In the genomic region with DNA sequence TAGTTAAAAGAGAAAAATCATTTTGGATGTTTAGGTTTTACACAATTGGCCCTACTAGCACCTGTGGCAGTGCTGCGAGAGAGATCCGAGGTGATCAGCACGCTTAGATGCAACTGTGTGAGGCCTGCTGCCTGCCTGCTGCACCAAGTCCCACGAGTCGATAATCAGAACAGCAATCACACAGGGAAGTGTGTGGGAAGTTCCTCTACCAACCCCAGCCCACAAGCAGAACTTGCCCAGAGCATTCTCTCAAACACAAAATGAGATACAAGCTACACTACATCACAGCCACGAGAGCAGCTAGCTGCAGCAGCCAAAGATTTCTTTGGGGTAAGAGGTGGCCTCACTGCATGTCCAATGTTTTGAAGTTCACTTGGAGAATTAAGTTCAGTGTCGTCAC, we compare ENCODE assay signal across 24 mouse cellular contexts. TPM values are rescaled to one million over a fixed set of nuclear protein-coding genes. Genes with fewer than 3 reads are reported as not detected.
DNase-seq lines count a peak whose midpoint lies in the region; ATAC-seq lines count a peak whose summit lies in the region.
"Had no signal": no experiment of that assay in that cellular context is flagged by ENCODE, and none has a peak within 500 bp of the region (broad histone marks: within the 10 kb centered on the region; RNA-seq: fewer than 3 reads in every experiment).

No protein-coding gene starts in this region.

- peak; percentile 56 to 77 for DNase-seq in layer of hippocampus, adult 18-20 months (ENCODE audit: low spot score in 2 of 2)
- DNase-seq in layer of hippocampus, postnatal 25 days (ENCODE audit: extremely low spot score in 1 of 2, low spot score in 1 of 2) = no peak
- peak; percentile 76 for DNase-seq in midbrain, embryonic 11.5 days (ENCODE audit: low spot score, missing footprints)
- no peak for DNase-seq in midbrain, embryonic 14.5 days
- peak; percentile 65 for DNase-seq in brain, adult 2 months (ENCODE audit: low read depth, low spot score)
- DNase-seq in embryo, embryonic 11 days = no peak
- DNase-seq: cerebellum, adult 18-20 months; cerebellum, adult 9-10 months; cerebellum, postnatal 25 days; gastrocnemius, postnatal 36 days; heart, adult 2 months; heart, postnatal 14 days; heart, postnatal 4 days had no signal

- H3K4me3 ChIP-seq in midbrain, embryonic 11.5 days (ENCODE audit: low read depth, low read length) = no peak overlapping the region
- H3K4me3 ChIP-seq in midbrain, embryonic 14.5 days (replicated peaks; ENCODE audit: low read depth, low read length) = no peak overlapping the region
- H3K4me3 ChIP-seq: embryonic facial prominence, embryonic 10.5 days; embryonic facial prominence, embryonic 13.5 days; erythroblast, embryonic 14.5 days; forebrain, embryonic 12.5 days; forebrain, embryonic 15.5 days; heart, adult 2 months; heart, embryonic 10.5 days; heart, embryonic 13.5 days had no signal

- H3K27me3 ChIP-seq in midbrain, embryonic 11.5 days (ENCODE audit: control insufficient read depth, insufficient read depth, low read length) = no peaks in the 10 kb centered on the region
- H3K27me3 ChIP-seq in midbrain, embryonic 14.5 days (ENCODE audit: control insufficient read depth, insufficient read depth, low read length) = no peaks in the 10 kb centered on the region
- H3K27me3 ChIP-seq: embryonic facial prominence, embryonic 13.5 days; forebrain, embryonic 12.5 days; forebrain, embryonic 15.5 days; heart, embryonic 13.5 days had no signal

- H3K36me3 ChIP-seq in midbrain, embryonic 11.5 days (ENCODE audit: control insufficient read depth, insufficient read depth, low read length) = peaks cover 13% of the 10 kb centered on the region; the same call in 1 of the 2 replicates
- H3K36me3 ChIP-seq in midbrain, embryonic 14.5 days (ENCODE audit: control insufficient read depth, insufficient read depth, low read length) = peaks cover 71% of the 10 kb centered on the region

- H3K4me1 ChIP-seq in midbrain, embryonic 11.5 days (ENCODE audit: control insufficient read depth, insufficient read depth, low read length) = no peaks in the 10 kb centered on the region
- no peaks in the 10 kb centered on the region for H3K4me1 ChIP-seq in midbrain, embryonic 14.5 days (ENCODE audit: control insufficient read depth, insufficient read depth, low read length)
- H3K4me1 ChIP-seq: embryonic facial prominence, embryonic 10.5 days; forebrain, embryonic 12.5 days; forebrain, embryonic 15.5 days; heart, embryonic 13.5 days had no signal

- no peak for ATAC-seq in midbrain, embryonic 11.5 days (ENCODE audit: low FRiP score)
- ATAC-seq in midbrain, embryonic 14.5 days (ENCODE audit: low FRiP score, low TSS enrichment) = no peak
- ATAC-seq: CD4-positive, CD25-positive, alpha-beta regulatory T cell, adult 4 months; forebrain, embryonic 15.5 days; hindbrain, postnatal 0 days; inflammation-experienced regulatory T-cells, adult 6 months had no signal

- H3K9ac ChIP-seq in midbrain, embryonic 11.5 days (ENCODE audit: low read length) = no peak overlapping the region
- H3K9ac ChIP-seq in midbrain, embryonic 14.5 days (replicated peaks; ENCODE audit: low read length) = no peak overlapping the region
- H3K9ac ChIP-seq: embryonic facial prominence, embryonic 13.5 days; forebrain, embryonic 12.5 days; forebrain, embryonic 15.5 days; heart, embryonic 13.5 days; hindbrain, embryonic 14.5 days had no signal

- no peaks in the 10 kb centered on the region for H3K9me3 ChIP-seq in midbrain, embryonic 11.5 days (ENCODE audit: control insufficient read depth, low read length)
- no peaks in the 10 kb centered on the region for H3K9me3 ChIP-seq in midbrain, embryonic 14.5 days (ENCODE audit: control insufficient read depth, low read length)
- H3K9me3 ChIP-seq: embryonic facial prominence, embryonic 10.5 days; embryonic facial prominence, embryonic 13.5 days; forebrain, embryonic 12.5 days; forebrain, embryonic 15.5 days; heart, embryonic 10.5 days; heart, embryonic 13.5 days had no signal

- WGBS in midbrain, embryonic 11.5 days = 95% methylated on average over 7 of the region's 7 CpGs
- 94% methylated on average over 7 of the region's 7 CpGs for WGBS in midbrain, embryonic 14.5 days

- no peak overlapping the region for H3K4me2 ChIP-seq in midbrain, embryonic 11.5 days
- H3K4me2 ChIP-seq in midbrain, embryonic 14.5 days (ENCODE audit: low read length) = no peak overlapping the region
- H3K4me2 ChIP-seq: embryonic facial prominence, embryonic 13.5 days; forebrain, embryonic 12.5 days; forebrain, embryonic 15.5 days; heart, embryonic 13.5 days; hindbrain, embryonic 14.5 days had no signal

- no peak overlapping the region for H3K27ac ChIP-seq in midbrain, embryonic 11.5 days (ENCODE audit: low read depth, low read length)
- H3K27ac ChIP-seq in midbrain, embryonic 14.5 days (replicated peaks; ENCODE audit: low read depth, low read length) = no peak overlapping the region
- H3K27ac ChIP-seq: embryonic facial prominence, embryonic 10.5 days; embryonic facial prominence, embryonic 13.5 days; forebrain, embryonic 12.5 days; forebrain, embryonic 15.5 days; heart, adult 2 months; heart, embryonic 10.5 days; heart, embryonic 13.5 days; hindbrain, embryonic 14.5 days; hindbrain, postnatal 0 days had no signal

RNA-seq across cellular contexts. Expression of a gene that starts 8.4 kb away (rescaled TPM):
- 10 to 100 TPM; 82.2 to 92.2 TPM for total RNA-seq in layer of hippocampus, adult 18-20 months (2021)
- 100 to 1,000 TPM in 1 of 2 experiments, 10 to 100 TPM in 1; 92.4 to 104 TPM for total RNA-seq in layer of hippocampus, postnatal 25 days (2021)
- 41.2 TPM in 2 replicates for polyA plus RNA-seq in midbrain, embryonic 11.5 days (2014; fragmentation: Nextera tagmentation; extraction: Ambion mirVana)
- 69.3 and 81.0 TPM in 2 replicates for polyA plus RNA-seq in midbrain, embryonic 14.5 days (2014; fragmentation: Nextera tagmentation; extraction: Ambion mirVana)

Comparison
In these comparisons a context has a peak if more than half of its experiments do, and no peak if none do; other contexts are left out.
1. DNase-seq: peak in layer of hippocampus, adult 18-20 months (2 of 2), midbrain, embryonic 11.5 days (single experiment) and brain, adult 2 months (single experiment); none in layer of hippocampus, postnatal 25 days (0 of 2), midbrain, embryonic 14.5 days (single experiment) and embryo, embryonic 11 days (single experiment).